Mouse (Mus musculus): Measurements from ENCODE around the gene Magix. TPM values are rescaled to one million over a fixed set of nuclear protein-coding genes. Genes with fewer than 3 reads are reported as not detected.
A peak's percentile ranks its signal among the peaks of the same experiment; 100 is the strongest.
"Not testable (repeated sequence)": the region's sequence is repeated elsewhere in the genome, so short reads cannot be mapped to it uniquely, and the experiment has no call there.

Magix gene
- total RNA-seq (2021), result under 1 TPM; 0.17 to 0.77 TPM

GRCm38 (mm10) chrX:7680864-7681263, at the start of gene Magix:
Gene Magix (minus strand): TSS chrX:7681251.
- DNase-seq (ENCODE audit: extremely low spot score in 1 of 2, low spot score in 1 of 2), result no peak

- no peak for DNase-seq (ENCODE audit: extremely low spot score in 1 of 2, low spot score in 1 of 2)
Measured at GRCm38 (mm10) chrX:7728922-7729265, 47.8 kb upstream of the Magix start.

GRCm38 (mm10) chrX:7728215-7728921, 47.3 kb upstream of the Magix start, which contains the start of gene Praf2:
Gene Praf2 (plus strand): TSS chrX:7728439.
- peak; percentile 50 to 64 for DNase-seq (ENCODE audit: extremely low spot score in 1 of 2, low spot score in 1 of 2)

- no peak for DNase-seq (ENCODE audit: extremely low spot score in 1 of 2, low spot score in 1 of 2)
Measured at GRCm38 (mm10) chrX:7727176-7727575, 46.1 kb upstream of the Magix start.

- no peak for DNase-seq (ENCODE audit: extremely low spot score in 1 of 2, low spot score in 1 of 2)
Measured at GRCm38 (mm10) chrX:7725841-7726240, 44.8 kb upstream of the Magix start.

- DNase-seq (ENCODE audit: extremely low spot score in 1 of 2, low spot score in 1 of 2), result no peak
Measured at GRCm38 (mm10) chrX:7724135-7724534, 43.1 kb upstream of the Magix start.

GRCm38 (mm10) chrX:7722691-7723090, 41.6 kb upstream of the Magix start:
- DNase-seq (ENCODE audit: extremely low spot score in 1 of 2, low spot score in 1 of 2), result no peak

GRCm38 (mm10) chrX:7722282-7722611, 41.2 kb upstream of the Magix start:
- no peak for DNase-seq (ENCODE audit: extremely low spot score in 1 of 2, low spot score in 1 of 2)

GRCm38 (mm10) chrX:7721514-7722281, 40.6 kb upstream of the Magix start, which contains the start of gene Gm45208:
Gene Gm45208 (plus strand): TSS chrX:7722245.
- peak; percentile 33 to 47 for DNase-seq (ENCODE audit: extremely low spot score in 1 of 2, low spot score in 1 of 2)

- DNase-seq (ENCODE audit: extremely low spot score in 1 of 2, low spot score in 1 of 2), result not testable (repeated sequence)
Measured at GRCm38 (mm10) chrX:7716058-7716457, 35.0 kb upstream of the Magix start.

GRCm38 (mm10) chrX:7714135-7714899, 33.3 kb upstream of the Magix start, which contains the start of gene Wdr45:
Gene Wdr45 (plus strand): TSS chrX:7714333.
- peak; percentile 68 to 73 for DNase-seq (ENCODE audit: extremely low spot score in 1 of 2, low spot score in 1 of 2)

GRCm38 (mm10) chrX:7713764-7714134, 32.7 kb upstream of the Magix start:
- not testable (repeated sequence) for DNase-seq (ENCODE audit: extremely low spot score in 1 of 2, low spot score in 1 of 2)

- DNase-seq (ENCODE audit: extremely low spot score in 1 of 2, low spot score in 1 of 2), result peak; percentile 43 to 55
Measured at GRCm38 (mm10) chrX:7696954-7697381, 15.9 kb upstream of the Magix start, which contains the start of gene Gpkow. Gene Gpkow (plus strand): TSS chrX:7697131.

- no peak for DNase-seq (ENCODE audit: extremely low spot score in 1 of 2, low spot score in 1 of 2)
Measured at GRCm38 (mm10) chrX:7696520-7696919, 15.5 kb upstream of the Magix start.

- DNase-seq (ENCODE audit: extremely low spot score in 1 of 2, low spot score in 1 of 2), result no peak
Measured at GRCm38 (mm10) chrX:7692862-7693261, 11.8 kb upstream of the Magix start.

- DNase-seq (ENCODE audit: extremely low spot score in 1 of 2, low spot score in 1 of 2), result no peak
Measured at GRCm38 (mm10) chrX:7690486-7690885, 9.4 kb upstream of the Magix start.

GRCm38 (mm10) chrX:7688321-7688720, 7.3 kb upstream of the Magix start:
- no peak for DNase-seq (ENCODE audit: extremely low spot score in 1 of 2, low spot score in 1 of 2)

- DNase-seq (ENCODE audit: extremely low spot score in 1 of 2, low spot score in 1 of 2), result no peak
Measured at GRCm38 (mm10) chrX:7680057-7680412, 1.0 kb downstream of the Magix start.

GRCm38 (mm10) chrX:7679405-7680056, 1.5 kb downstream of the Magix start:
- peak; percentile 74 to 79 for DNase-seq (ENCODE audit: extremely low spot score in 1 of 2, low spot score in 1 of 2)

GRCm38 (mm10) chrX:7678986-7679385, 2.1 kb downstream of the Magix start:
- no peak for DNase-seq (ENCODE audit: extremely low spot score in 1 of 2, low spot score in 1 of 2)

GRCm38 (mm10) chrX:7675001-7675380, 6.1 kb downstream of the Magix start:
- DNase-seq (ENCODE audit: extremely low spot score in 1 of 2, low spot score in 1 of 2), result no peak

Measured in layer of hippocampus, postnatal 25 days (tissue).